Mouse (Mus musculus) liver, adult (tissue): Measurements from ENCODE around the gene Ncl.

Experiments
- GATA4 ChIP-seq: IDR thresholded peaks from 2 replicates; pipeline ENCODE4 v1.6.1; 2014; ENCODE audit warnings: mild to moderate bottlenecking, low read length; ENCODE audit not compliant: insufficient replicate concordance

Gene Ncl

GRCm38 (mm10) chr1:86378662-86379061 is 19.5 kb upstream of the Ncl start:
- no peak for TF ChIP-seq GATA4

- TF ChIP-seq GATA4 = no peak
Observed at GRCm38 (mm10) chr1:86376354-86376753, 17.2 kb upstream of the Ncl start.

GRCm38 (mm10) chr1:86371997-86372396 is 12.8 kb upstream of the Ncl start:
- TF ChIP-seq GATA4 = no peak

GRCm38 (mm10) chr1:86368086-86368485 is 8.9 kb upstream of the Ncl start:
- TF ChIP-seq GATA4 = no peak

- no peak for TF ChIP-seq GATA4
Observed at GRCm38 (mm10) chr1:86363671-86364070, 4.5 kb upstream of the Ncl start.

GRCm38 (mm10) chr1:86361852-86362615 is 2.8 kb upstream of the Ncl start:
- TF ChIP-seq GATA4 = no peak

GRCm38 (mm10) chr1:86360441-86360840 is 1.2 kb upstream of the Ncl start:
- TF ChIP-seq GATA4 = no peak

- TF ChIP-seq GATA4 = no peak
Observed at GRCm38 (mm10) chr1:86359798-86360179, 589 bp upstream of the Ncl start.

- no peak for TF ChIP-seq GATA4
Observed at GRCm38 (mm10) chr1:86358229-86358905, 833 bp downstream of the Ncl start.

GRCm38 (mm10) chr1:86354186-86354585 is 5.0 kb downstream of the Ncl start:
- no peak for TF ChIP-seq GATA4

GRCm38 (mm10) chr1:86350576-86350975 is 8.6 kb downstream of the Ncl start:
- no peak for TF ChIP-seq GATA4

- no peak for TF ChIP-seq GATA4
Observed at GRCm38 (mm10) chr1:86349696-86350095, 9.5 kb downstream of the Ncl start.

GRCm38 (mm10) chr1:86349201-86349600 is 10.0 kb downstream of the Ncl start:
- TF ChIP-seq GATA4 = no peak

GRCm38 (mm10) chr1:86348801-86349200 is 10.4 kb downstream of the Ncl start:
- no peak for TF ChIP-seq GATA4

GRCm38 (mm10) chr1:86348083-86348482 is 11.1 kb downstream of the Ncl start:
- TF ChIP-seq GATA4 = no peak

- no peak for TF ChIP-seq GATA4
Observed at GRCm38 (mm10) chr1:86347716-86348045, 11.5 kb downstream of the Ncl start.
